Mouse (Mus musculus) layer of hippocampus, postnatal 10 days (tissue): ENCODE data around the gene Vps11. TPM values are rescaled to one million over a fixed set of nuclear protein-coding genes. Genes with fewer than 3 reads are reported as not detected.
"Not testable (repeated sequence)": the region's sequence is repeated elsewhere in the genome, so short reads cannot be mapped to it uniquely, and the experiment has no call there.

Experiments
- DNase-seq, 2 experiments: peaks; one replicate each; pipeline ENCODE4 v3.0.0; 2021; ENCODE audit warnings: low spot score in 2 of 2
- total RNA-seq, 2 experiments: library from RNA; stranded (reverse); gene quantifications; 2 replicates each; pipeline ENCODE4 v1.2.3; 2021

Gene Vps11
- total RNA-seq, 2 experiments from 2014 or later = 39.6 to 44.2 TPM

DNA sequence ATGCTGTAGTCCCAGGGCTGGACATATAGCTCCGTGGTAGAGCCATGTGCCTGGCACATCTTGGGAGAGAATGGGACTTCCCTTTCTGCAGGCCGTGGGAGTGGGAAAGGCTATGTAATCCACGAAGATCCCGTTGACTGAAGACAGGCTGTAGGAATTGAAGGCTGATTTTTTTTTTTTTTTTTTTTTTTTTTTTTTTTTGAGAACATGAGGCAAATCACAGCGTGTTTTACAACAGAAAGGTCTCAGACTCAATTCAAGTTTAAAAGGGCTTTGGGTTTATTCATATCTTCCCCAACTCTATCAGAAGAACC lies 25.4 kb downstream of the Vps11 start:
- DNase-seq = no peak

DNA sequence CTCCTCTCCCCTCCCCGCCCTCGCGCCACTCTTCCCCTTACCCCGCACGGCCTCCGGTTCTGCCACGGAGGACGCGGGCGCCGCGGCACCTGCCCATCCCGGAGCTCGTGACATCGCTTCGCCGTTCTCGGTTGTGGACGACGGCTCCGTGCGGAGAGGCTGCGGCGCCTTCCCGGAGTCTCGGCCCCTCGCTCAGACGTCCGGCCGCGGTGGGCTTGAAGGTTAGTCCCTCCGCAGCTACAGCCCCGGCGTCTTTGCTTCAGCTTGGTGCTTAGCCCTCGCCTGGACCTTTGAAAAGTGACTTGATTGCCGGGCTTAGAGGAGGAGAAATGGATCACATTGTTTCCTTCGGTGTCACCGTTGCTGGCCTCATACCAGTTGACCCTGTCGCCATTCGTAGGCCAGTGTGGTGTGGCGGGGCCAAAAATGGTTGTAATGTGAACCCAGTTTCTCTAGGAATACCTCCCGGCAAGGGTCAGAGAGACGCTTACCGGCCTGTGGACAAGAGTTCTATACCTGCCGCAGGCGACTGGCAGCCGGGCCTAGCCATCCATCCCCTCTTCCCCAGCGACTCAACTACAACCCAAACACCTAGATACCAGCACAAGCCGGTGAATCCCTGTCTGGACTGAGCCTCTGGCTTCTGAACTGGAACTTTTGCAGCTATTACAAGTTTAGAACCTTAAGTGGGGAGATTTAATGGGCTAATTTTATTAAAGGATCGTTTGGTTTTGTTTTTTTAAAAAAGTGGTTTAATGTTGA lies 26.0 kb downstream of the Vps11 start:
- DNase-seq = peak; percentile 29 to 39

DNA sequence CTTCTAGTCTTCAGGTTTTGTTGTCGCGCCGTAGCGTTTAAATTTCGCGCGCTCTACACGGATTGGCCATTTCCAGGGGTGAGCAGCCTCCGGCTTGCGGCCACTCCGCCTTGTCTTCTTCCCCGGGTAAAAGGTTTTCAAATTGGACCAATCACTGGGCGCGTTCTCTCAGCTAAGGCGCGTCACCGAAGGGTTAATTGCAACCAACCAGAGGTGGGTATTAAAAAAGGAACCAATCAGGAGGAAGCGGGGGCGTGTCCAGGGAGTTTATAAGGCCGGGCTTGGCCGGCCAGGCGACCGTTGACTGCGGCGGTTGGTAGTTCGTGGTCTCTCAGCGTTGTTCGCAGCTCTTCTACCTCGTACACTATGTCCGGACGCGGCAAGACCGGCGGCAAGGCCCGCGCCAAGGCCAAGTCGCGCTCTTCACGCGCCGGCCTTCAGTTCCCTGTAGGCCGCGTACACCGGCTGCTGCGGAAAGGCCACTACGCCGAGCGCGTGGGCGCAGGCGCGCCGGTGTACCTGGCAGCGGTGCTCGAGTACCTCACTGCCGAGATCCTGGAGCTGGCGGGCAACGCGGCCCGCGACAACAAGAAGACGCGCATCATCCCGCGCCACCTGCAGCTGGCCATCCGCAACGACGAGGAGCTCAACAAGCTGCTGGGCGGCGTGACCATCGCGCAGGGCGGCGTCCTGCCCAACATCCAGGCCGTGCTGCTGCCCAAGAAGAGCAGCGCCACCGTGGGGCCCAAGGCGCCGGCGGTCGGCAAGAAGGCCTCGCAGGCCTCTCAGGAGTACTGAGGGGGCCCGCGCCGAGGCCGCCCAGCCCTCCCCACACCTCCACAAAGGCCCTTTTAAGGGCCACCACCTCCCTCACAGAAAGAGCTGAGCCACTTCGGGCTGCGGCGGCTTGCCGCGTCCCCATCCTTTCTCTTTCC lies 26.8 kb downstream of the Vps11 start, which contains the start of gene H2afx:
H2afx (plus strand) TSS at position 299 of the 935 bp plus-strand sequence.
- DNase-seq = peak; percentile 97 to 98

DNA sequence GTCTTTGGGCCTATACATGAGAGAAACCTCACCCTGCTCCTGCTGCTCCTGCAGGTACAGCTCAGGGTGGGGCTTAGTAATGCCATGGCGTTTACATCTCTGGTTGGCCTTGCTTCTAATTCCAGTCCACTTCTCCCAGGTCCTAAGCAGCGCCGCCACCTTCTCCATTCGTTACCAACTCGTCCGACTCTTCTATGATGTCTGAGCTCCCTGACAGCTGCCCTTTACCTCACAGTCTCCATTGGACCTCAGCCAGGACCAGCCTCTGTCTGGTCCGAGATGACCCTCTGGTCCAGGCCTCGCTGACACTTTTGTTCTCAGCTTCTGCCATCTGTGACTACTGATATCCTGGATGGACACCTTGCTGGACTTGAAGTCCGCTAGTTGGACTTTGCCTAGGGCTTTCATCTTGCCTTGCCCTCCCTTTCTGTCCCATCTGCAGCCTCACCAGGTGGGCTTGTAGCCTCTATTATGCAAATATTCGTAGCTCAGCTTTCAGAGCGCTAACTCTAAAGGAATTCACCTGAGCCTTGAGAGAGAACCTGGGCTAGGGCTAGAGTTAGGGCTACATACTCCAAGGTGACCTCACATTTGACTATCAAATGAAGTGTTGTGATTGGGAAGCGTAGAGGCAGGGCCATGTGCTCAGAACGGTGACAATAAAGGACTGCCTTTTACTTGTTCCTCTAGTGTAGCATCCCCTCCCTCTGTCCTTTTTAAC lies 28.4 kb downstream of the Vps11 start:
- DNase-seq = no peak

DNA sequence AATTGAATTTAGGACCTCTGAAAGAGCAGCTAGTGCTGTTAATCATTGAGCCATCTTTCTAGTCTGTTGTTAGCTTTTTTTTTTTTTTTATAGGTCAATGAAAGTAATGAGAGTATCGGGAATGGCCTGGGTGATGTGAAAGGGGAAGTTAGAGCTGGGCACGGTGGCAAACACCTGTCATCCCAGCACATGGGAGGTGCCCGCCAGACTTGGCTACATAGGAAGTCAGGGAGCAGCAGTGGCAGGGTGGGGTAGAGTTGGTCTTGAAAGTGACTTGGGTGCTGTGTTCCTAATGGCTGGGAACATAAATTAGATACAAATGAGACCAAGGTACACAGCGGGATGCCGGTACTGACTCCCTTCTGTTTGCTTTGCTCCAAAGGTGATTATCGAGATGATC lies 30.7 kb downstream of the Vps11 start:
- DNase-seq = no peak

DNA sequence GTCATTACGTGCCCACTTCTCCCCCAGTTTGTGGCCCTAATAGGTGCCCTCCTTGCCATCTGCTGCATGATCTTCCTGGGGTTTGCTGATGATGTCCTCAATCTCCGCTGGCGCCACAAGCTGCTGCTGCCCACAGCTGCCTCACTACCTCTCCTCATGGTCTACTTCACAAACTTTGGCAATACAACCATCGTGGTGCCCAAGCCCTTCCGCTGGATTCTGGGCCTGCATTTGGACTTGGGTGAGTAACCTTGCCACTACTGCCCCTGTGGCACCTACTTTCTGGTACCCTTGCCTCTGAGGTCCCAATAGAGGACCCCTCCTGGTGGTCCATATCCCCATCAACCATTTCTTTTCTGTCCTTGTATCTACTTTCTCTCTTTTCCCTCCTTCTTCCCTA lies 33.5 kb downstream of the Vps11 start:
- no peak for DNase-seq

DNA sequence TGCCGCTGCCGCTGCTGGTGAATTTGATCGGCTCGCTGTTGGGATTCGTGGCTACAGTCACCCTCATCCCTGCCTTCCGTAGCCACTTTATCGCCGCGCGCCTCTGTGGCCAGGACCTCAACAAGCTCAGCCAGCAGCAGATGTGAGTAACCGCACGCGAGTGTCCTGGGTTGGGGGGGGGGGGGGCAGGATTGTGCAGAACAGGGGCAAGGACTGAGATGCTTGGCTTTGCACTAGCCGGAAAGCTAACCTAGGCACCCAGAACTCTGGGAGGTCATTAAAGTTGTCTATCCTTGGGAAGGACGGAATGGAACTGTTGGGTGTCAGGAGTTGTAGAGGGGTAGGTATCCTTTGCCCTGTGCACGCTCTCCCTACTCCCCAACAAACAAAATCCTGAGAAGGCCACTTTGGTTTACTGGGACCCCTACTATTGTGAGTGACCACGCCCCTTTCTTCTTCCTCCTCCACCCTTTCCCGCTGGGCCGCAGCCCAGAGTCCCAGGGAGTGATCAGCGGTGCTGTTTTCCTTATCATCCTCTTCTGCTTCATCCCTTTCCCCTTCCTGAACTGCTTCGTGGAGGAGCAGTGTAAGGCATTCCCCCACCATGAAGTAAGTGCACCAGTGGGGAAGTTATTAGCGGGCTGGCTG lies 34.3 kb downstream of the Vps11 start:
- DNase-seq = no peak

DNA sequence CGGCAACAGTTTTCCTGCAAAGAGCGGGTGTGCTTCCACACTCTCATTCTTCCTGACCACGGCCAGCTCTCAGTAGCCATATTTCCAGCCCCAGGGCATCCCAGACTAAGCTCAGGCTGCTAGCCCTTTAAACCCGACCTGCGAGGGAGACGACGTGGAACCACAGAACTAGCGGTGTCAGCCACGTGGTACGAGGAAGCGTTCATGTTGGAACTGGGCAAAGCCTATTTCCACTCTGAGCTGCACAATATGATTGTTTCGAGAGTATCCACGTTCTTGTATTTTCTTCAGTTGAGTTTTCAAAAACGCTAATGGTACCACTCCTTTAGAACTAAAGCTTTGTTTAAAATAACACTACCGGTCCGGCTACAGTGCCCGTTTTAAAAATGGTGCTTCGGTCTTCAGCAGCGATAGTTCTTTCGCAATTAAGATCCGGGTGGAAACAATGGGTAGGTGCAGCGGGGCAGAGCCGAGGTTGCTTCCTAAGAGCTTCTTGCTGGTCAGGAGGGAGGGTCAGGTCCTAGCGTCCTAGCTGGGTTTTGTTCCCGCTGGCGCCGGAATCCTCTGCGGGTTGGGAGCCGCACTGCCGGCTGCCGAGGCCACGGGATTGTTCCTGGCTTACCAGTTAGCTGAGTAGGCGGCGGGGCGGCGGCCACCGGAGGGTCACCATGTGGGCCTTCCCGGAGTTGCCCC lies 35.0 kb downstream of the Vps11 start:
- DNase-seq = peak; percentile 76 to 80

DNA sequence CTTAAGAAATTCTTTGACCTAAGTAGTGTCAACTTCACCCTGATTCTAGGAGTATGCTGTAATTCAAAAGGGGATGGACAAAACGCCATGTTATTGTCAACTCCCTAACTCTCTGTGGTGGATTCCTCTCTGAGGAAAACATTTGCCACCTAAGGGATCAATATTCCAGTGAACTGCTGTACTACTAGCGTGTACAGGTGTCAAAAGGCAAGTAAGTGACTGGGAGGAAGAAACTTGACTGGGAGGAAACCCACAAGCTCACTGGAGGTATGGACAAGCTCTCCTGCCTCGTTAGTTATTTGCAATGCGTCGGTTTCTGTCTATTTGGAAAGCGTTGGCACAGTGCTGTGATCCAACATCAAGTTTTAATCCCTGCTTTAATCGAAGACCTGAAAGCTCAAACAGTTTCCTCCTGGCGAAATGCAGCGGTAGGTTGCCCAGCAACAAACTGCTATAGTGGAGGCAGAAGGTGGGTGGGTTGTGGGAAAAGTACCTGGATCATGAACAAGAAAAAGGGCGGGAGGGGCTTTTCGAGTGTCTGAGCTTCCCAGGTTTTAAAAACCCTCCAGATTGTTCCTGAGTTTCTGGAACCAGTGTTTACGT lies 35.6 kb downstream of the Vps11 start, which contains the start of gene Dpagt1:
Dpagt1 (plus strand) TSS at position 252 of the 603 bp plus-strand sequence.
- DNase-seq = no peak

DNA sequence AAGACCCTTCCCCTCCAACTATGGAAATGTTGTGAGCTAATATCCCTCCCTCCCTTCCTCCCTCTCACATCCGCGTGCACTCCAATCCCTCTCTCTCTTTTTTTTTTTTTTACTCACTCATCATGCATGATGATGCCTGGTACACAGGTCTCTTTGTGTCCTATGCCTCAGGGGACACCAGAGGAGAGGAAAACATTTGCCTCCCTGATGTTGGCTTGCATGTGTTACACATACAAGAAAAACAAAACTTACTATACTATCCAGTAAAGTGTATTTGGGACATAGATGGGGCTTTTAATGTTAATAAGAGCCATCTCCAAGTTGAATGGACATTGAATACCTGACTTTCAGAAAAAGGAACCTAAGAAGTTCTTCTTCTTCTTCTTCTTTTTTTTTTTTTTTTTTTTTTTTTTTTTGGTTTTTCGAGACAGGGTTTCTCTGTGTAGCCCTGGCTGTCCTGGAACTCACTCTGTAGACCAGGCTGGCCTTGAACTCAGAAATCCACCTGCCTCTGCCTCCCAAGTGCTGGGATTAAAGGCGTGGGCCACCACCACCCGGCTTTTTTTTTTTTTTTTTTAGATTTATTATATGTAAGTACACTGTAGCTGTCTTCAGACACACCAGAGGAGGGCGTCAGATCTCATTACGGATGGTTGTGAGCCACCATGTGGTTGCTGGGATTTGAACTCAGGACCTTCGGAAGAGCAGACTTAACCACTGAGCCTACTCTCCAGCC lies 36.3 kb downstream of the Vps11 start:
- not testable (repeated sequence) for DNase-seq

DNA sequence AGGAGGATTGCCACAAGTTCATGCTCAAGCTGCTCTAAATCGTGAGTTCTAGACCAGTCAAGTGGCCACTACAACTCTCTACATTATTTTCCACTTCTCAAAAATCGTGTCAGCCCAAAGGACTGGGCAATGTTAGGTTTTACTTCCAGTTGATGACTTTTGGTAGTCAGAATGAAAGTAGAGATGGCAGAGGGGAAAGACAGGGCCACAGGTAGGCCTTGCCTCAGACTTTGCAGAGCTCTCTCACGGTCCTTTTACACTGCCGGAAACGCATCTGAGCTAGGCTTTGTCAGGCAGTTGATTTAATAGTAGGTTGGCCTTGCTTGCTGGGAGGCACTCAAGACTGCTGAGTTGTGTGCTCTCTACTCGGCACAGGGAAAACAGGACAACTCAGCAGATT lies 37.3 kb downstream of the Vps11 start:
- DNase-seq = no peak

DNA sequence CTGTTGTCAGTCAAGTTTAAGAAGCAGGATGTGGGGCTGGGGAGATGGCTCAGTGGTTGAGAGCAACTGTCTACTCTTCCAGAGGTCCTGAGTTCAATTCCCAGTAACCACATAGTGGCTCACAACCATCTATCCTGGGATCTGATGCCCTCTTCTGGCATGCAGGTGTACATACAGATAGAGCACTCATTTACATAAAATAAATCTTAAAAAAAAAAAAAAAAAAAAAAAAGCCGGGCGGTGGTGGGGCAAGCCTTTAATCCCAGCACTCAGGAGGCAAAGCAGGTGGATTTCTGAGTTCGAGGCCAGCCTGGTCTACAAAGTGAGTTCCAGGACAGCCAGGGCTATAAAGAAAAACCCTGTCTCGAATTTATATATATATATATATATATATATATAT lies 37.8 kb downstream of the Vps11 start:
- DNase-seq = not testable (repeated sequence)

DNA sequence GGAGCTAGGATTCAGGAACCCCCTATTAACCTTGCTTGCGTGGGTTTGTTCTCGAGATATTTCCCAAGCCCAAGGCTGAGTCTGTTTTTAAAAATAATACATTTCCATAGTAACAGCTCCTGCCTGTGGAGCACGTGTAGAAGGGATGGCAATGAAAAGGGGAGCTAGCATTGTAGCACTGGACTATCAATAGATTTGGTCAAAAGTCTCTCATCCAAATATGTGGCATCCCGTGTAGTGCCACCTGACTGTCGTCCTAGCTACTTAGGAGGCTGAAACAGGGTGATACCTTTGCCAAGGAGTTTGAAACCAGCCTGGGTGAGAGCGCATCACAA lies 40.7 kb downstream of the Vps11 start:
- no peak for DNase-seq

DNA sequence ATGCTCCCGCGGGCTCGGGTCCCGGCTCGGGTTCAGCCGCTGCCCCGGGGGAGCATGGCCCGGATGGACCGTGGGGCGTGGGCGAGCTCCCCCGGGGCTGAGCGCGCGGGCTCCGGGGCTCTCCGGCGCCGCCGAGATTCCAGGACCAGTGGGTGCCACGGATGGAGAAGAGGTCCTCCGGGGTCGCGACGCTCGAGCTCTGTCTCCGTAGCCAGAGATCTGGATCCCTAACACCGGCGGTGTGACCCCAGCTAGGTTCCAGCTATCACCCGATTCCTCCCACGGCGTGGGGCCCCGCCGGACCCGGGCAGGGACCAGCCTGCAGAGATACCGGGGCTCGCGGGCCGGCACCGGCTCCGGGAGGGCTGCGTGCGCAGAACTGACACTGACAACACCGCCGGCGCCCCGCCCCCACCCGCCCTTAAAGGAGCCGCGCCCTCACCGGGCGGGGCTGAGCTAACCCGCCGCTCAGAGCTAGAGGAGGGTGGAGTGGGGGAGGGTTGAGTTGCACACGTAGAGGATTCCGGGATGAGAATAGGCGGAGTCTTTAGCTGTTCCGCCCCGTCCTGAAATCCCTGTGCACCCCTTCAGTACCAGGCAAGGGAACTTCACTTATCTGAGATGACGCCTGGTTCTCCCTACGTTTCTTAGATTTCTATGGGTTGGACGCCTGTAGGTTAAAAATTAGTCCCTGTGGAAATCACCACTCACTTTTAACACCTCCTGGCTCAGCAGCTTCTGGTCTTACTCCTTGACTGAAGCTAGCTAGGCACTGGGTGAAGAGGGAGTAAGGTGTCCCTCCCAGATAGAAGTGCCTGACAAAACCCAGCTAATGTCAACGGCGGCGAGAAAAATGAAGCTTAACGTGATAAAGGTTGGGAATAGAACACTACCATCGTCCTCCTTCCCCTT lies 41.3 kb downstream of the Vps11 start, which contains the start of gene C2cd2l:
C2cd2l (minus strand) TSS at position 399 of the 912 bp plus-strand sequence.
- DNase-seq = peak; percentile 82 to 90

DNA sequence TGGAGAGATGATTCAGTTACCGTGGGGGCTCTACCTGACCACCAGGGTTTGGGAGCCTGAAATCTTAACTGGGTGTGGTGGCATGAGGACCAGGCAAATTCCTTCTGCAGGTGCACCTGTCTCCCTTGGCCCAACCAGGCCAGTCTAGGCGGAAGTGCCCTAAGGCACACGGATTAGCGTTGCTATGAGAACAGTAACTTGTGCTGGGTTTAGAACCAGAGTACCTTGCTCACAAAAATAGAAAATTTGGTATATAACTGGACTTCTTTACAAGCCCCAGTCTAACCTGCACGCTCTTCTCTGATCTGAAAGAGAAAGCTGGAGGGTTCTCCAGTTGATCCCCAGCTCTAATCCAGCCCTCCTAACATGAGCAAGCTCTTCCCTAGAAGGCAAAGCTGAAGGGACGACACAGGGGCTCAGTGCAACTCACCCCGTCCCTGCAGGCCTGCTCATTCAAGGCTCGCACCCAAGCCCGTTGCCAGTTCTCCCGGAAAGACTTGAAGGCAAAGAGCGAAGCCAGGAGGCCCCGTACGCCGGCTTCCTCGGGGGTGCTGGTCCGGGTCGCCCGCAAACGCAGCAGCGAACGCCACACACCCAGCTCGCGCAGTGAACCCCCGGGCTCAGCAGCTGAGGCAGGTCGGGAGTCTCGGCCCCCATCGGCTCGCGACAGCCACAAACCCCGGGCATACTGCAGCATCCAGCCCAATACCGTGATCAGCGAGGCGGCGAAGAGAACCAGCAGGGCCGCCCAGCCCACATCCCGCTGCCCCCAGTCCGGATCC lies 42.2 kb downstream of the Vps11 start:
- DNase-seq = peak; percentile 28 to 60

DNA sequence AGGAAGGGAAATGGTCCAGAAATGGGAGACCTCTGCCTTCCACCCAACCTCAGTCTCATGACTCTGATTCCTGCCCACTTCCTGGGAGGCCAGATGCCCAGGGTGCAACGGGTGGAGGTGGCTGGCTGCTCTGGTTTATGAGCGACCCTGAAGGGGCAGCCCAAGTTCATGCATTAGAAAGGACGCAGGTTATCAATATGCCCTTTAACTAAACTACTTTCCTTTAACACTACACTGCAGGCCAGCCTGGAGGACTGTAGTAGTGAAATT lies 42.7 kb downstream of the Vps11 start:
- no peak for DNase-seq

DNA sequence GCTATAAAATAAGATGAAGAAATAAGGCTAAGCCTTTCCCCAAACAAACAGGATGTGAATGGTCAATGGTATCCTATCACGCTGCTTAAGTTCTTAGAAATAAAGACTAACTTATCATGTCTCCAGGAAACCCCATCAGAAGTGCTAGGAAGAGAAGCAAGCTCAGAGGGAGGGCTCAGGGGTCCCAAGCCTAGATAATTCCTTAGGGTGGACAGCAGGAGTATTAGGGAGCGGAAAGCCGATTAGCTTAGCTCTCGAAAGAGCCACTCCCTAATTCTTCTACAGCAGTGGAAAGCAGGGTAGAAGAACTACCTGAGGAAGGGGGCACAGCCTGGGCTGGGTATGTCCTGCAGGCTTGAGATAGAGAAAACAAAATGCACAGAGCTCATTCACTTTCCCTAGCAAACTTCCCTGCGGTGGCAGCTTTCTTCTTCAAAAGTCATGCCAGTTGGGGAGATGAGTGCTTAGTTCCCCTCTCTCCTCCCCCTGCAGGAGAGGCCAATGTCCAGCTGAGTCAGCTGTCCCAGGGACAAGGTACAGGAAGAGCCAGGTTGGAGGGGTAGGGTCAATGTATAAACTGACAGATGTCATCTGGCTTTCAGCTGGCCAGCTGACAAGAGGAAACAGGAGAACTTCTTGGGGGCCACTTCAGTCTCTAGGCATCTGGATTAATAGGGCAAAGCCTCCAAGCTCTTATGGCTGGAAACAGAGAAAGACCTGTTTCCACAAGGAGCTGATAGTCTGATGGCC lies 43.2 kb downstream of the Vps11 start:
- no peak for DNase-seq
